ENCODE assay signal across 20 mouse cellular contexts in the genomic region with DNA sequence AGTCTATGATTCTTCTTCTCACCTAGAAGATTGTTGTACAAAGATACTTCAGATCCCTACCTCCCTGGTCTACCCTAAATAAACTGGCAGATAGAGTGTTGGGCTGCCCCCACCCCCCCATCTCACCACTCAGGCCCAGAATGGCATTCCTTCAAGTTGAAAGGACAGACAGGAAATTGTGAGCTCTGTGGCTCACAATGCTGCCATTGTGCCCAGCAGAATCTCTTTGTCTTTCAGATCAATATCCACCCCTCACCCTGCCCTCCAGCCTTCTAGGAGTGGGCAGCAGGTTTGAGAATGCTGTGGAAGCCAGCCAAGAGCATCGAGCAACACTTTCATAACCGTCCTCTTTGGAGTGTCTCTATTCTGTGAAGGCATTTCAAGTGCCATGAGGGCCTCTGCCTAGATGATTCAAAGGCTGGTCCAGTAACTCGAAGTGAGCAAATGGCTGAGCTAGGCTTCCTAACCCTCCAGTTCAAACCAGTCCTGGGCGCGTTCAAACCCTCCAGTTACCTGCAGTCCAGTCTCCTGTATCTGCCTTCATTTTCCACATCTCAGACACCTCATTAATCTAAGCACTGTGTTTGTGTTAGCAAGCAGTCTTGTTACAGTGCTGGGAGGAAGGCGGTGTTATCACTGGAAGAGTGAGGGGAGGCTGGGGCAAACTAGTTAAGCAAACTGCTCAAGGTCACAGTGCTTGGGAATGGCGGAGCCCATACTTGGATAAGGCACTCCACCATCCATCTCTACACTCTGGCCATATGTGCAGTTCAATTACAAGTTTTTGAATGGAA. TPM values are rescaled to one million over a fixed set of nuclear protein-coding genes. Genes with fewer than 3 reads are reported as not detected.
DNase-seq lines count a peak whose midpoint lies in the region; ATAC-seq and TF ChIP-seq lines count a peak whose summit lies in the region.
"Had no signal": no experiment of that assay in that cellular context is flagged by ENCODE, and none has a peak within 500 bp of the region (broad histone marks: within the 10 kb centered on the region; RNA-seq: fewer than 3 reads in every experiment).

No protein-coding gene starts in this region.

- 50% methylated on average over 7 of the region's 7 CpGs for WGBS in heart, embryonic 10.5 days
- WGBS in lung, embryonic 15.5 days, result 25% methylated on average over 7 of the region's 7 CpGs
- 42% methylated on average over 7 of the region's 7 CpGs for WGBS in lung, adult 2 months
- 42% methylated on average over 7 of the region's 7 CpGs for WGBS in stomach, embryonic 15.5 days

- no peak overlapping the region for H3K4me3 ChIP-seq in heart, embryonic 10.5 days
- no peak overlapping the region for H3K4me3 ChIP-seq in lung, embryonic 15.5 days
- no peak overlapping the region for H3K4me3 ChIP-seq in lung, adult 2 months (replicated peaks; ENCODE audit: extremely low read depth, low read depth, low read length)
- no peak overlapping the region for H3K4me3 ChIP-seq in stomach, embryonic 15.5 days (replicated peaks)
- H3K4me3 ChIP-seq: forebrain, embryonic 12.5 days; hindbrain, embryonic 13.5 days; layer of hippocampus, adult 2 months had no signal

- H3K36me3 ChIP-seq in heart, embryonic 10.5 days, result no peaks in the 10 kb centered on the region
- H3K36me3 ChIP-seq in lung, embryonic 15.5 days, result no peaks in the 10 kb centered on the region
- H3K36me3 ChIP-seq in stomach, embryonic 15.5 days, result no peaks in the 10 kb centered on the region
- H3K36me3 ChIP-seq: forebrain, embryonic 12.5 days; hindbrain, embryonic 13.5 days had no signal

- no peak for TF ChIP-seq CTCF in lung, adult 2 months (IDR thresholded peaks at IDR 0.05; ENCODE audit: insufficient read depth, low read length)

- H3K27ac ChIP-seq in heart, embryonic 10.5 days, result peak overlapping the region; percentile 65
- H3K27ac ChIP-seq in lung, embryonic 15.5 days, result peak overlapping the region; percentile 46
- 0 out of 2 replicates have a peak overlapping the region, but pooled peaks have one; percentile 16 for H3K27ac ChIP-seq in stomach, embryonic 15.5 days
- H3K27ac ChIP-seq: forebrain, embryonic 12.5 days; hindbrain, embryonic 13.5 days; layer of hippocampus, adult 2 months had no signal

- H3K9ac ChIP-seq in lung, embryonic 15.5 days, result no peak overlapping the region
- H3K9ac ChIP-seq in stomach, embryonic 15.5 days, result no peak overlapping the region
- H3K9ac ChIP-seq: forebrain, embryonic 12.5 days; hindbrain, embryonic 13.5 days had no signal

- peak; percentile 75 for DNase-seq in heart, embryonic 10.5 days (ENCODE audit: low spot score)
- no peak for DNase-seq in heart, adult 9 months (ENCODE audit: low spot score in 2 of 2)
- DNase-seq in lung, adult 2 months, result no peak
- peak; percentile 73 for DNase-seq in R1 (ENCODE audit: low read depth, low spot score)
- DNase-seq in kidney, adult 8-10 months, result no peak
- no peak for DNase-seq in spleen, postnatal 4 days (ENCODE audit: low spot score in 2 of 2)
- DNase-seq: cerebellum, postnatal 14 days; embryo, embryonic 11 days; gastrocnemius, postnatal 25 days; kidney, postnatal 10 days; left cerebral cortex, postnatal 4 days; lung, adult 18-20 months; right cerebral cortex, adult 18-20 months; thymus, postnatal 36 days had no signal

- no peaks in the 10 kb centered on the region for H3K27me3 ChIP-seq in heart, embryonic 10.5 days (ENCODE audit: insufficient read depth, poor library complexity, severe bottlenecking)
- no peaks in the 10 kb centered on the region for H3K27me3 ChIP-seq in lung, embryonic 15.5 days
- no peaks in the 10 kb centered on the region for H3K27me3 ChIP-seq in stomach, embryonic 15.5 days (replicated peaks)
- H3K27me3 ChIP-seq: forebrain, embryonic 12.5 days; hindbrain, embryonic 13.5 days had no signal

- H3K9me3 ChIP-seq in heart, embryonic 10.5 days, result no peaks in the 10 kb centered on the region
- no peaks in the 10 kb centered on the region for H3K9me3 ChIP-seq in lung, embryonic 15.5 days
- H3K9me3 ChIP-seq in stomach, embryonic 15.5 days, result no peaks in the 10 kb centered on the region
- H3K9me3 ChIP-seq: forebrain, embryonic 12.5 days; hindbrain, embryonic 13.5 days had no signal

- peaks cover 11% of the 10 kb centered on the region for H3K4me1 ChIP-seq in heart, embryonic 10.5 days
- peaks cover 12% of the 10 kb centered on the region for H3K4me1 ChIP-seq in lung, embryonic 15.5 days
- 0 out of 2 replicates have a peak, but pooled peaks cover 2% of the 10 kb centered on the region for H3K4me1 ChIP-seq in lung, adult 2 months (ENCODE audit: control insufficient read depth, insufficient read depth, low read length)
- H3K4me1 ChIP-seq in stomach, embryonic 15.5 days, result no peaks in the 10 kb centered on the region
- H3K4me1 ChIP-seq: forebrain, embryonic 12.5 days; hindbrain, embryonic 13.5 days had no signal

- H3K4me2 ChIP-seq in lung, embryonic 15.5 days, result no peak overlapping the region
- H3K4me2 ChIP-seq in stomach, embryonic 15.5 days, result no peak overlapping the region
- H3K4me2 ChIP-seq: forebrain, embryonic 12.5 days; hindbrain, embryonic 13.5 days had no signal

- ATAC-seq in lung, embryonic 15.5 days (ENCODE audit: borderline replicate concordance, extremely low read depth, low FRiP score, low TSS enrichment), result peak; percentile 28; the same call in 1 of the 2 replicates
- peak; percentile 68 for ATAC-seq in stomach, embryonic 15.5 days (ENCODE audit: insufficient read depth, low FRiP score, low read depth)
- ATAC-seq: midbrain, embryonic 16.5 days had no signal

- TF ChIP-seq POLR2A in lung, adult 2 months (IDR thresholded peaks at IDR 0.05; ENCODE audit: borderline replicate concordance, extremely low read depth, low read depth, low read length), result no peak

RNA-seq across cellular contexts. Expression of a gene that starts 19.2 kb away (rescaled TPM):
- polyA plus RNA-seq in heart, embryonic 10.5 days (2016; fragmentation: Nextera tagmentation; extraction: Ambion mirVana), result 430 and 475 TPM in 2 replicates
- polyA plus RNA-seq in lung, embryonic 15.5 days (2015; fragmentation: Nextera tagmentation; extraction: Ambion mirVana), result 397 and 406 TPM in 2 replicates
- polyA plus RNA-seq in lung, adult 2 months (2012; rRNA removed), result 76.6 and 127 TPM in 2 replicates
- 362 and 379 TPM in 2 replicates for polyA plus RNA-seq in stomach, embryonic 15.5 days (2015; fragmentation: Nextera tagmentation; extraction: Ambion mirVana)

RNA-seq across cellular contexts. Expression of a gene that starts 29.1 kb away (rescaled TPM):
- 5.6 and 7.0 TPM in 2 replicates for polyA plus RNA-seq in heart, embryonic 10.5 days (2016; fragmentation: Nextera tagmentation; extraction: Ambion mirVana)
- polyA plus RNA-seq in lung, embryonic 15.5 days (2015; fragmentation: Nextera tagmentation; extraction: Ambion mirVana), result 20.9 and 21.5 TPM in 2 replicates
- polyA plus RNA-seq in lung, adult 2 months (2012; rRNA removed), result 5.6 and 7.2 TPM in 2 replicates
- 13.1 and 15.5 TPM in 2 replicates for polyA plus RNA-seq in stomach, embryonic 15.5 days (2015; fragmentation: Nextera tagmentation; extraction: Ambion mirVana)

Comparison
In these comparisons a context has a peak if more than half of its experiments do, and no peak if none do; other contexts are left out.
1. DNase-seq: peak in heart, embryonic 10.5 days (single experiment) and R1 (single experiment); none in heart, adult 9 months (0 of 2), lung, adult 2 months (single experiment), kidney, adult 8-10 months (0 of 2) and spleen, postnatal 4 days (0 of 2).
2. Peak in every context shown above with its lines, with median percentiles within 50 percentile points of each other: H3K27ac ChIP-seq.